Mouse (Mus musculus): ENCODE data around the gene Ece1.

Gene Ece1

DNA sequence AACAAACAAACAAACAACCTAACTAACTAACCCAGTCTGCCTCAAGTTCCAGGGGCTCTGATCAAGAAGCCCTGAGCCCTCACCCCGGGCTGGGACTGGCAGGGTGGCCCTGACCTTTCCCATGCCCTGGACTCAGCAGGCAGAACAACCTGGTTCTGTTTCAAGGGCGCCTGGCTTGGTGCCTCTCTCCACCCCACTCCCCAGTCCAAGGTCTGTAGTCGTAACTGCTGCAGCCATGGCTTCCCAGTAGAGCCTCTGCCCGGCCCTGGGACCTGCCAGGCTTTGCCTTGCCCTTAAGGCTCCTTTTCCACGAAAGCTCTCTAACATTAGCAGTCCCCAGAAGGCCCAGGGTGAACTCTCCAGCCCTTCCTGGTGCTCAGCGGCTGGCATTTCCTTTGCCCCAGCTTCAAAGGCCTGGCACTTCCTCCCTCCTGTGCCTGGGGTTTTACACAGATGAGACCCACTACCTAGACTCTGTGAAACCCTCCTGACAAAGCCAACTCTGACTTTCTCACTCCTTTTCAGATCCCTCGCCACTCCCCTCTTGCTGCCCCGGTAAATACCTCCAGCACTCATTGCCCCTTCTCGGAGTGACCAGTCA lies 6.2 kb upstream of the Ece1 start:
- DNase-seq (ENCODE audit: low read depth, low spot score): no peak

DNA sequence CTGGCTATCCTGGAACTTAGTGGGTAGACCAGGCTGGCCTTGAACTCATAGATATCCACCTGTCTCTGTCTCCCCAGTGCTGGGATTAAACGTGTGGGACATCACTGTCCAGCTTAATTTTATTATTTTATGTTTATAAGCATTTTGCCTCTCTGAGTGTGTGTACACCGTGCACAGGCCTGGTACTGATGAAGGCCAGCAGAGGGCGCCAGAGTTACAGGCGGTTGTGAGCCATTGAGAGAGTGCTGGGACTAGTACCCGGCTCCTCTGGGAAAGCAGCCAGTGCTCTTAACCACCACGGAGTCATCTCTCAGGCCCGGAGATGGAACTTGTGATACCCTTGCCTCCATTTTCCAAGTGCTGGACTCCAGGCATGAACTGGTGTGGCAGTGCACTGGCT lies 4.9 kb upstream of the Ece1 start:
- DNase-seq (ENCODE audit: low read depth, low spot score): no peak

DNA sequence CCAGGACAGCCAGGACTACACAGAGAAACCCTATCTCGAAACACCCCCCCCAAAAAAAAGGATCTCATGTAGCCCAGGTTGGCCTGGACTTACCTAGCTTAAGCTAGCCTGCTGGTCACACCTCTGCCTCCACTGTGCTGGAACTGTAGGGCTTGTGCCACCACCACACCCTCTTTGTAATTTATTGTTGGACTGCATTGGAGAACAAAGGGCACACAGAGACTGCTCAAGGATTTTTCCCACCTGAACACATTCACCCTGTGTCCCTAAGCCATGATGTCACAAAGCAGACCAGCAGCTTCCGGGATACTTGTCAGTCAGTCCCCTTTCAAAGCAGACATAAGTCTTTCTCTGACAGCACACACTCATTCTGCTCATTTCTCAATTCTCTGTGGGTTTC lies 3.7 kb upstream of the Ece1 start:
- no peak for DNase-seq (ENCODE audit: low read depth, low spot score)

DNA sequence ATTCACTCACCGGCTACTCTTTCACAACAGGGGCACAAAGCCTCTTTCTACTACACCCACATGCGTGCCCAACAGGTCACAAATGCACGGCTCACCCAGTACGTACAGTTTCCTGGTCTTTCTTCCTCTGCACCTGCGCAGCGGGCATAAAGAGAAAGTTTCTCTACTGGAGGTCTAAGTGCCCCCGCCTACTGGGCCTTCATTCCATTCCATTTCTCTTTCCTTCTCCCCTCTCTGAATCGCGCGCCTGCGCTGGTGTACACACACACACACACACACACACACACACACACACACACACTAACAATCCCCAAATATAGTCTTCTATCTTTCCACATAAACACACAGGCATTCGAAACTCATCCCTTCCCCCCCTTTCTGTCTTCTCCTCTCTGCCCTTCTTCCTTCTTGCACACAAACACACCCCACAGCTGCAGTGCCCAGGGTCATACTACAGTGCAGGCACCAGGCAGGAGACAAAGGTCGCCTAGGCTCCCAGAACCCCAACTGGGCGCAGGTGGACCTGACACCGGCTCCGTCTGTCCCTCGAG lies 501 bp upstream of the Ece1 start:
- DNase-seq (ENCODE audit: low read depth, low spot score): no peak

DNA sequence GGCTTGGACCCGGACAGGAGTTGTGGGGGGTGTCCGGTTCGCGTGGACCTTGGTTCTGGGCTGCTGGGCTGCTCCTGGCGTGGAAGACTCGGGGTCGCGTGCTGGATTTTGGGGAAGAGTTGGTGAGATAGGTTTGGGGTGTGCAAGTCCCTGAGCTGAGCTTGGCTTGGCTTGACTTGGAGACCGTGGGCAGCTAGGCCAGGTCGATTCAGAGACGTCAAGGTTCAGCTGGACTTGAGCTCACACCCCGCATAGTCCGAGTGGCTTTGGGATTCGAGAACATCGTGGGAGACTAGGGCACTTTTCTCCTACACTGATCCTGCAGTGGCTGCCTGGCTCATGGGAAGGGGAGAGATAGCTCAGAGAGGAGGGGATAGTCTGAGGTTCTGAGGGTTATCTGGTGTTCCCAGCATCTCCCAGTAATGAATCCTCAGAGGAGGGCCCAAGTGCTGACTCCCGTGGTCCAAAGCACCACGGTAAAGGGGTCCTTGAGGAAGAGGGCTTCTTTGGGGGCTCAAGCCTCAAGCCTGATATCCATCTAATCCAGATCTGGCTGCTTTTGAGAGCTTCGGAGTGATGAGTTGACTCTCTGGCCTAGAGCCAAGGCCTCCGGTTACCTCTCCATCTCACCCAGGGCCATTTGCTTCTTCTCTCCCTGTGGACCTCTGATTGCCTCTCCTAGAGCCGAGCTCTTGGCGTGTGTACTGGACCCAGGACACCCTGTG lies 641 bp downstream of the Ece1 start:
- no peak for DNase-seq (ENCODE audit: low read depth, low spot score)

- DNase-seq (ENCODE audit: low read depth, low spot score): no peak
Observed at GRCm38 (mm10) chr4:137864031-137864430, 2.0 kb downstream of the Ece1 start.

- DNase-seq (ENCODE audit: low read depth, low spot score): no peak
Observed at GRCm38 (mm10) chr4:137864769-137865168, 2.7 kb downstream of the Ece1 start.

GRCm38 (mm10) chr4:137865221-137865641 lies 3.2 kb downstream of the Ece1 start:
- no peak for DNase-seq (ENCODE audit: low read depth, low spot score)

- DNase-seq (ENCODE audit: low read depth, low spot score): no peak
Observed at GRCm38 (mm10) chr4:137866206-137866863, 4.3 kb downstream of the Ece1 start.

GRCm38 (mm10) chr4:137867225-137867624 lies 5.2 kb downstream of the Ece1 start:
- DNase-seq (ENCODE audit: low read depth, low spot score): no peak

DNA sequence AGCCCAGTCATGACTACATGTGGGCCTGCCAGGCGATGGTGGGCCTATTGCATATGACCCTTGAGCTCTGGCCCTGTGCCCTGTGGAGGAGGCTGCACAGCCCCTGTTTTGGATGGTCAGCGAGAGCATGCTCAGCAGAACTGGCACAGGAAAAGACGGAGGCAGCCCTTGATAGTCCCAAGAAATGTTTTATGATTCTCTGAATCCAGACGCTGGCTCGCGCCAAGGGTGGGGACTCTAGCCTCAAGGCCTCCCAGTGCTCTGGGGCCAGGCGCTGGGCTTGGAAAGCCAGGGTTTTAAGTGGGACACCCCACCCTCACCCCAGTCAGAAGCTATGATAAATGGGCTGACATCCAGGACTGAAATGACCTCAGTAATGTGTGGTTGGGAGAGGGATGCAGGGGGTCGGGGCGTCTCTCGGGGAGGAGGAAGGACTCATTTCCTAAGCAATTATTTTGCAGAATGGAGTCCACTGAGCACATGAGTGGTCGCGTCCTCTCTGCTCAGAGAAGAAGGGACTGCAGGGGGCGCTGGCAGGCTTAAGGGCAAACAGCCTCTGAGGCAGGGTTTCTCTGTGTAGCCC lies 5.7 kb downstream of the Ece1 start:
- no peak for DNase-seq (ENCODE audit: low read depth, low spot score)

GRCm38 (mm10) chr4:137869667-137870274 lies 7.7 kb downstream of the Ece1 start:
- no peak for DNase-seq (ENCODE audit: low read depth, low spot score)

GRCm38 (mm10) chr4:137870979-137871378 lies 8.9 kb downstream of the Ece1 start:
- no peak for DNase-seq (ENCODE audit: low read depth, low spot score)

DNA sequence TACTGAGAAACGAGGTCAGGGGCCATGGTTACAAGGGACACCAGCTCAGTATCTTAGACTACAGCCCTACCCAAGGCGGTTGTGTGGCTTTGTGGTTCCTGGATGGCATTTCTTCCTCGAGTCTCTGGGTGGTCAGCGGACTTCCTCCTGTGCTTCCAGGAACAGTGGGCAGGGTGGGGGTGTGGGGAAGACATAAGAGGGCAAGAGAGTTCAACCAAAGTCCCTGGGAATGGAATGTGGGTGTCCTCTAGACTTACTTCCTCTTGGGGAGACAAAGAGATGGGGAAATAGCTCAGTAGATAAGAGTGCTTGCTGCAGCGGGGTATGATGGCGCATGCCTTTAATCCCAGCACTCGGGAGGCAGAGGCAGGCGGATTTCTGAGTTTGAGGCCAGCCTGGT lies 9.4 kb downstream of the Ece1 start:
- no peak for DNase-seq (ENCODE audit: low read depth, low spot score)

DNA sequence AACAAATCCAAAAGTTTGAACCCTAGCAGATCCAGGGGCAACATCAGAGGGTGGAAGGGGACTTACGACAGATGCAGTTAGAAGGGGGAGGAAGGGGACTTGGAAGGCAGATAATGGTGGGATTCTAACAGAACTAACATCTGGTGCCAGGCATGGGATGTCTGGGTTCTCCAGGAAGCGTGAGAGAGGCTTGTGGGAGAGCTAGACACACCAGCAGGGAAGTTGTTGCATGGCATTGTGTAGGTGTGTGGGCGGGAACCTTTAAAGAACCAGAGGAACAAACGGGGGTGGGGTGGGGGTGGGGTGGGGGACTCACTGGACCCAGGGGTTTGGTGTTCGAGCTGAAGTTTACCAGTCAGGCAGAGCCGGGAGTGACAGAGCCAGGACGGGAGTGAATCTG lies 12.3 kb downstream of the Ece1 start:
- DNase-seq (ENCODE audit: low read depth, low spot score): no peak

- DNase-seq (ENCODE audit: low read depth, low spot score): no peak
Observed at GRCm38 (mm10) chr4:137874826-137875225, 12.8 kb downstream of the Ece1 start.

DNA sequence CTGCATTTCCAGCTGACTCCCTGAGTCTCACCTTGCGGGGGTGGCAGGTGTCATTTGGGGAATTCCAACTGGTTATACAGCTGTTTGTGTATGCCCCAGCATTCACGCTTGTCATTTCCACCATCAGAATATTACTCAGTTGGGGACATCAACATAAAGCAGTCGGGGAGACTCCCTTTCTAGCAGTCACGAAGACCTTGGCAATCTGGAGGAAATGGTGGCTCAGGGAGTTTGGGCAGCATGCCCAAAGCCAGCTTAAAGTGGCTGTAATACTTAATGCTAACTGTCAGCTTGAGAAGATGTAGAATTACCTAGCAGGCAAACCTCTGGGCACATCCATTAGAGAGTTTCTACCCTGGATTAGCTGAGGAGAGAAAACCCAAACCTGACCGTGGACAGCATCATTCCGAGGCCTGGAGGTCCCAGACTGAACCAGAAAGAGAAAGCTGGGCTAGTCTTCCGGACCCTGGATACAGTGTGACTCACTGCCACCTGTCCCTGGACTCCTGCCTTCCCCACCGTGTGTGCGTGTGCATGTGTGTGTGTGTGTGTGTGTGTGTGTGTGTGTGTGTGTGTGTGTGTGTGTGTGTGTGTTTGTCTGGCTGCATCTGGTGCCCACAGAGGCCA lies 13.5 kb downstream of the Ece1 start:
- DNase-seq (ENCODE audit: low read depth, low spot score): no peak

DNA sequence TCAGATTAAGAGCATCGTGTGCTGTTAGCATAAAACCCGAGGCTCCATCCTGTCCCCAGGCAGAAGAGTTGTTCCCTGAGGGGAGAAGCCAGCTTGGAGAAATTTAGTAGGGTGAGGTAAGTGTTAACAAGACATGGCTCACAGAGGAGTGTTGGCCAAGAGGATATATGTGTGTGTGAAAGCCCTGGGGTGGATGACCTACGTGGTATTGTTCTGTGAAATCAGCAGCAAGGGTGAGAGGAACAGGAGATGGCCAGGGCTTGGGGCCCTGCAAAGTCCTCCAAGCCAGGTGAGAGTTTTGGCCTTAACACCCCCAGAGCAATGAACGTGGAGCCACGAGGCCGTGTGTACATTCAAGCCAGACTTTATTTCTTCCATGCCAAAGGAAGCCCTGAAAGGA lies 14.8 kb downstream of the Ece1 start:
- no peak for DNase-seq (ENCODE audit: low read depth, low spot score)

- no peak for DNase-seq (ENCODE audit: low read depth, low spot score)
Observed at GRCm38 (mm10) chr4:137877432-137877881, 15.4 kb downstream of the Ece1 start.

DNA sequence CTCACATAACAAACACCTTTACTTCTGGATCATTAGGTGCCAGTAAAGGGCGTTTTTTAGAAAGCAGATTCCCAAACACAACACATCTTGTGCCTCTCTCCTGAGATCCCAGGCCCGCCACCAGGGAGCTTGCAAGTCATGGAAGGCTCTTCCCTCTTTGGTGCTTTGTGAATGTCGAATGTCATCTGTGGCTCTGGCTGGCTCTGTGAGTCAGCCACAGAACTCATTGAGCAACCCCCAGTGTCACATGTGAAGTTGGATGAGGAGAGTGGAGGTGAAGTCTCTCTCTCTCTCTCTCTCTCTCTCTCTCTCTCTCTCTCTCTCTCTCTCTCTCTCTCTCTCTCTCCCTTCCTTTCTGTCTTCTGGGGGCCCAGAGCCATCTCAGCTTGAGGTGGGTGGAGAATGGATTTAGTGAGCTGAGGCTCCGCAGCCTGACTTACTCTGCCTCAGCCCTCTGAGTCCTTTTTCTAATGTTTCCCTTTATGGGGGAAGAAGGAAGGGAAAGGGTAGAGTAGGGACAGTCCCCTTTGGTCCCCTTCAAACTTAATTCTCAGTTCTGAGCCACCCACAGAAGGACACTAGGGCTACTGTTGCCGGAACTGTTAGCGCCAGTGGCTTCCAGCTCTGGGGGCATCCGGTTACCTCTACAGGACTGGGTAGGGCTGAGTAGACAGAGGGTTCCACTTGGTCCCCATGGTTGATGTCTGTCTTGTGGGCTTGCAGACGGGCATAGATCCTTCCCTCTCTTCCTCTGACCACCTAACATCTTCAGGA lies 17.5 kb downstream of the Ece1 start:
- DNase-seq (ENCODE audit: low read depth, low spot score): no peak

- no peak for DNase-seq (ENCODE audit: low read depth, low spot score)
Observed at GRCm38 (mm10) chr4:137881445-137881844, 19.4 kb downstream of the Ece1 start.
